Mouse (Mus musculus) midbrain, embryonic 11.5 days (tissue): Measurements from ENCODE around the gene Sptbn1. TPM values are rescaled to one million over a fixed set of nuclear protein-coding genes. Genes with fewer than 3 reads are reported as not detected.

ENCODE experiments used
- ATAC-seq: fragments of 200-750 bp; cut with Nextera tagmentation; 2 replicates; pipeline ENCODE4 v1.8.0; 2017; ENCODE audit warnings: moderate TSS enrichment, moderate library complexity; ENCODE audit not compliant: low FRiP score
- DNase-seq: peaks from one replicate; pipeline ENCODE4 v3.0.0; 2015; ENCODE audit warnings: low spot score; ENCODE audit errors: missing footprints
- H3K27ac ChIP-seq: fragments of 300-500 bp; sonication (generic); 2 replicates; pipeline ENCODE4 v1.5.1; 2014; ENCODE audit warnings: low read depth, low read length
- H3K27me3 ChIP-seq: fragments of 300-500 bp; sonication (generic); 2 replicates; pipeline ENCODE4 v1.6.1; 2014; ENCODE audit warnings: mild to moderate bottlenecking, low read length, moderate library complexity, mixed read lengths; ENCODE audit not compliant: control insufficient read depth, insufficient read depth
- H3K36me3 ChIP-seq: fragments of 300-500 bp; sonication (generic); 2 replicates; pipeline ENCODE4 v1.6.1; 2014; ENCODE audit warnings: mild to moderate bottlenecking, low read length, moderate library complexity, mixed read lengths; ENCODE audit not compliant: control insufficient read depth, insufficient read depth
- H3K4me1 ChIP-seq: fragments of 300-500 bp; sonication (generic); 2 replicates; pipeline ENCODE4 v1.6.1; 2014; ENCODE audit warnings: low read length; ENCODE audit not compliant: control insufficient read depth, insufficient read depth
- H3K4me2 ChIP-seq: fragments of 300-500 bp; sonication (generic); 2 replicates; pipeline ENCODE4 v1.6.1; 2014; ENCODE audit warnings: mild to moderate bottlenecking, moderate library complexity
- H3K4me3 ChIP-seq: fragments of 300-500 bp; sonication (generic); 2 replicates; pipeline ENCODE4 v1.5.1; 2014; ENCODE audit warnings: low read depth, low read length
- H3K9ac ChIP-seq: fragments of 300-500 bp; sonication (generic); 2 replicates; pipeline ENCODE4 v1.6.1; 2014; ENCODE audit warnings: low read length
- H3K9me3 ChIP-seq: fragments of 300-500 bp; sonication (generic); 2 replicates; pipeline ENCODE4 v1.6.1; 2016; ENCODE audit warnings: low read length; ENCODE audit not compliant: control insufficient read depth
- WGBS: fragments of 180-500 bp; shearing (Covaris S2); extraction: QIAGEN DNeasy Blood & Tissue Kit; methylation state at CpG from one replicate; pipeline ENCODE4 v1.1.7; 2014; 5-methylcytosine and 5-hydroxymethylcytosine counted together
- polyA plus RNA-seq: library from polyadenylated mRNA; unstranded; fragments of >200 nt; fragmentation: Nextera tagmentation; extraction: Ambion mirVana; gene quantifications from 2 replicates; pipeline ENCODE4 v1.2.1, GENCODE M21; 2014

Gene Sptbn1
- polyA plus RNA-seq, 1 experiment from 2014 or later, result 86.2 TPM

- Histone ChIP-seq H3K4me2 (no peak overlapping the region), H3K27ac (no peak overlapping the region), H3K9ac (no peak overlapping the region), H3K27me3 (no peaks in the 10 kb centered on the region), H3K4me1 (no peaks in the 10 kb centered on the region), H3K4me3 (no peak overlapping the region), H3K9me3 (no peaks in the 10 kb centered on the region), H3K36me3 (no peaks in the 10 kb centered on the region)
- DNase-seq, result no peak
- 76% methylated on average over 1 of the region's 1 CpGs for WGBS
- no peak for ATAC-seq
Measured at GRCm38 (mm10) chr11:30244172-30244571, 23.8 kb downstream of the Sptbn1 start.

- Histone ChIP-seq H3K4me2 (no peak overlapping the region), H3K27me3 (no peaks in the 10 kb centered on the region), H3K9me3 (no peaks in the 10 kb centered on the region), H3K4me3 (no peak overlapping the region), H3K4me1 (no peaks in the 10 kb centered on the region), H3K9ac (no peak overlapping the region), H3K27ac (no peak overlapping the region), H3K36me3 (no peaks in the 10 kb centered on the region)
- WGBS, result 75% methylated on average over 3 of the region's 3 CpGs
- no peak for ATAC-seq
- DNase-seq, result no peak
Measured at GRCm38 (mm10) chr11:30243591-30243990, 24.4 kb downstream of the Sptbn1 start.

GRCm38 (mm10) chr11:30240861-30241260 is 27.1 kb downstream of the Sptbn1 start:
- ATAC-seq (no peak), DNase-seq (no peak)
- no peak overlapping the region for H3K4me2 ChIP-seq
- H3K27ac ChIP-seq, result no peak overlapping the region
- 26% methylated on average over 3 of the region's 3 CpGs for WGBS
- no peaks in the 10 kb centered on the region for H3K9me3 ChIP-seq
- no peaks in the 10 kb centered on the region for H3K36me3 ChIP-seq
- H3K4me3 ChIP-seq, result no peak overlapping the region
- no peak overlapping the region for H3K9ac ChIP-seq
- H3K27me3 ChIP-seq, result no peaks in the 10 kb centered on the region
- H3K4me1 ChIP-seq, result no peaks in the 10 kb centered on the region

GRCm38 (mm10) chr11:30237960-30238359 is 30.0 kb downstream of the Sptbn1 start:
- no peaks in the 10 kb centered on the region for H3K9me3 ChIP-seq
- no peak overlapping the region for H3K27ac ChIP-seq
- no peak overlapping the region for H3K9ac ChIP-seq
- H3K4me1 ChIP-seq, result no peaks in the 10 kb centered on the region
- 66% methylated on average over 4 of the region's 4 CpGs for WGBS
- H3K36me3 ChIP-seq, result no peaks in the 10 kb centered on the region
- ATAC-seq (peak; percentile 61; the same call in 1 of the 2 replicates), DNase-seq (no peak)
- H3K4me3 ChIP-seq, result no peak overlapping the region
- H3K27me3 ChIP-seq, result no peaks in the 10 kb centered on the region
- H3K4me2 ChIP-seq, result no peak overlapping the region

GRCm38 (mm10) chr11:30236681-30237242 is 31.2 kb downstream of the Sptbn1 start:
- Histone ChIP-seq H3K9me3 (no peaks in the 10 kb centered on the region), H3K27me3 (no peaks in the 10 kb centered on the region), H3K4me1 (no peaks in the 10 kb centered on the region), H3K4me3 (no peak overlapping the region), H3K27ac (no peak overlapping the region), H3K36me3 (no peaks in the 10 kb centered on the region), H3K9ac (no peak overlapping the region), H3K4me2 (no peak overlapping the region)
- WGBS, result 88% methylated on average over 4 of the region's 4 CpGs
- ATAC-seq (no peak), DNase-seq (no peak)

GRCm38 (mm10) chr11:30235666-30236065 is 32.3 kb downstream of the Sptbn1 start:
- H3K9ac ChIP-seq, result no peak overlapping the region
- H3K4me3 ChIP-seq, result no peak overlapping the region
- H3K4me2 ChIP-seq, result no peak overlapping the region
- no peaks in the 10 kb centered on the region for H3K4me1 ChIP-seq
- DNase-seq (no peak), ATAC-seq (no peak)
- H3K9me3 ChIP-seq, result no peaks in the 10 kb centered on the region
- no peaks in the 10 kb centered on the region for H3K36me3 ChIP-seq
- no peaks in the 10 kb centered on the region for H3K27me3 ChIP-seq
- no peak overlapping the region for H3K27ac ChIP-seq

GRCm38 (mm10) chr11:30235218-30235617 is 32.8 kb downstream of the Sptbn1 start:
- no peaks in the 10 kb centered on the region for H3K27me3 ChIP-seq
- DNase-seq, result no peak
- H3K4me3 ChIP-seq, result no peak overlapping the region
- no peaks in the 10 kb centered on the region for H3K9me3 ChIP-seq
- no peak overlapping the region for H3K27ac ChIP-seq
- no peak overlapping the region for H3K4me2 ChIP-seq
- no peaks in the 10 kb centered on the region for H3K36me3 ChIP-seq
- no peak for ATAC-seq
- no peaks in the 10 kb centered on the region for H3K4me1 ChIP-seq
- no peak overlapping the region for H3K9ac ChIP-seq
- WGBS, result 83% methylated on average over 2 of the region's 2 CpGs

GRCm38 (mm10) chr11:30233946-30234345 is 34.0 kb downstream of the Sptbn1 start:
- no peaks in the 10 kb centered on the region for H3K27me3 ChIP-seq
- no peak overlapping the region for H3K9ac ChIP-seq
- H3K4me3 ChIP-seq, result no peak overlapping the region
- ATAC-seq (no peak), DNase-seq (no peak)
- H3K36me3 ChIP-seq, result no peaks in the 10 kb centered on the region
- WGBS, result 87% methylated on average over 4 of the region's 4 CpGs
- no peak overlapping the region for H3K27ac ChIP-seq
- no peaks in the 10 kb centered on the region for H3K9me3 ChIP-seq
- H3K4me2 ChIP-seq, result no peak overlapping the region
- no peaks in the 10 kb centered on the region for H3K4me1 ChIP-seq

GRCm38 (mm10) chr11:30232082-30232481 is 35.9 kb downstream of the Sptbn1 start:
- DNase-seq, result no peak

More at GRCm38 (mm10) chr11:30232082-30232481, 35.9 kb downstream of the Sptbn1 start:
- Histone ChIP-seq H3K27ac (no peak overlapping the region), H3K4me1 (no peaks in the 10 kb centered on the region), H3K27me3 (no peaks in the 10 kb centered on the region), H3K9me3 (no peaks in the 10 kb centered on the region), H3K36me3 (no peaks in the 10 kb centered on the region), H3K9ac (no peak overlapping the region), H3K4me3 (no peak overlapping the region), H3K4me2 (no peak overlapping the region)
- no peak for ATAC-seq
- WGBS, result 93% methylated on average over 2 of the region's 2 CpGs
